Mouse (Mus musculus) small intestine, adult 2 months (tissue): ENCODE data around the gene Kdm5a.

ENCODE experiments used
- CTCF ChIP-seq: fragments of 200-500 bp; IDR thresholded peaks from 2 replicates; pipeline ENCODE4 v1.5.1; 2012; ENCODE audit warnings: low read depth, mild to moderate bottlenecking, control low read depth, inconsistent platforms, low read length, moderate library complexity, mixed read lengths; ENCODE audit not compliant: insufficient replicate concordance, insufficient read length; ENCODE audit errors: extremely low read depth
- POLR2A ChIP-seq: fragments of 200-500 bp; IDR thresholded peaks from 2 replicates; pipeline ENCODE4 v1.6.1; 2012; ENCODE audit warnings: low read depth, mild to moderate bottlenecking, control low read depth, inconsistent platforms, low read length, moderate library complexity

DNA sequence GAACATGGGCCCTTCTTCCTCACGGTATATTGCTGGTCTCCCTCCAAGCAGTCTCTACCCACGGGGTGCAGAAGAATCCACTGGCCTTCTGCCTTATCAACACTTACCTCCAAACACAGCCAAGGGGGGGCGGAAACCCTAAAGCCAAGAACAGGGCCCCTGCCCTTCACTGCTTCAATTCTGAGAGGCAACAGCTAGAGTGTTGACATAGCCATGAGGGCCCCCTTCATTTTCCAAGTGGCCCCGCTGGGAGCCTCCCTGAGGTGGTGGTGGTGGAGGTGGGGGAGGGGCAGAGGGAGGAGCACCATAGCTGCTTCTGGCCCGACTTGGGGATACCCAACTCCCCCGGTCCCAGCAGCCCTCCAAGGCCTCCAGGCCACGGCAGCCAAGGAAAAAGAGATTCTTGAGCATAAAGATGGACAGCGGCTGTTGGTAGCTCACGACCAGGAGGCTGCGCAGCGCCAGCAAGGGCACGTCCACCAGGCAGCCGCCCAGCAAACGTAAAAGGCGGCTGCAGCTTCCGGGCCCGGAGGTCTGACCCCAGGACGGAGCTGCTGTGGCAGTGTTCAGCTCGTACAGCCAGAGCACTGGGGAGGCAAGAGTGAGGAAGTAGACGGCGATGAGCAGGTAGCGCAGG is 128.1 kb downstream of the Kdm5a start:
- TF ChIP-seq POLR2A (no peak), CTCF (no peak)
